ENCODE assay signal across 8 mouse cellular contexts in genomic region chr14:99298385-99299021, GRCm38 (mm10). TPM values are rescaled to one million over a fixed set of nuclear protein-coding genes. Genes with fewer than 3 reads are reported as not detected.
A peak's percentile ranks its signal among the peaks of the same experiment; 100 is the strongest.
DNase-seq lines count a peak whose midpoint lies in the region; ATAC-seq and TF ChIP-seq lines count a peak whose summit lies in the region.

Gene Klf5 (plus strand): TSS chr14:99298691.

- H3K4me3 ChIP-seq in left cerebral cortex, adult 2 months = peak within 1 kb of the TSS; percentile 90

- DNase-seq in adrenal gland, adult (ENCODE audit: inconsistent age in 2 of 2, low spot score in 1 of 2) = peak; percentile 93 to 97
- DNase-seq in embryo, embryonic 10 days (ENCODE audit: low spot score) = peak; percentile 94
- peak; percentile 94 for DNase-seq in gastrocnemius, postnatal 10 days
- peak; percentile 39 for DNase-seq in hindlimb bud, embryonic 11.5 days (ENCODE audit: extremely low spot score, low read depth, low spot score)
- peak; percentile 91 for DNase-seq in left cerebral cortex, adult 2 months (ENCODE audit: extremely low spot score in 1 of 2, low spot score in 2 of 2)
- peak; percentile 95 for DNase-seq in right cerebral cortex, adult 18-20 months
- peak; percentile 99 for DNase-seq in urinary bladder, adult 2 months (ENCODE audit: low spot score)

- no peak for TF ChIP-seq CTCF in left cerebral cortex, adult 2 months (IDR thresholded peaks at IDR 0.05)

- H3K27ac ChIP-seq in left cerebral cortex, adult 2 months = peak within 1 kb of the TSS; percentile 87

- ATAC-seq in megakaryocyte, adult 5-6 weeks (ENCODE audit: poor library complexity, severe bottlenecking) = peak; percentile 95

- intact Hi-C loops in left cerebral cortex, adult 2 months (cut with DNase I) = loop anchor here (2.0 to 5.0 kb wide), 4 partner anchors 79 to 596 kb away; no protein-coding TSS in a partner anchor

RNA-seq across cellular contexts. Expression of gene Klf5, which starts in this region (rescaled TPM):
- total RNA-seq in gastrocnemius, postnatal 10 days (2021) = 10 to 100 TPM; 15.1 to 20.2 TPM
- total RNA-seq in left cerebral cortex, adult 2 months (2021) = 10 to 100 TPM; 16.4 to 16.5 TPM
- total RNA-seq in megakaryocyte, adult 5-6 weeks (2015) = 10.6 and 10.7 TPM in 2 replicates
- 3.5 and 5.6 TPM in 2 replicates for total RNA-seq in megakaryocyte, adult 5-6 weeks (2017)
- 44.9 and 59.0 TPM in 2 replicates for polyA plus RNA-seq in urinary bladder, adult 2 months (2012; rRNA removed)

Comparison
In these comparisons a context has a peak if more than half of its experiments do, and no peak if none do; other contexts are left out.
1. Peak in every context shown above with its lines: DNase-seq, ATAC-seq, H3K4me3 ChIP-seq and H3K27ac ChIP-seq.
2. DNase-seq: peak in every context shown above with its lines; median percentile 99 in urinary bladder, adult 2 months; 95 in adrenal gland, adult; 95 in right cerebral cortex, adult 18-20 months; 94 in embryo, embryonic 10 days; 94 in gastrocnemius, postnatal 10 days; 91 in left cerebral cortex, adult 2 months; 39 in hindlimb bud, embryonic 11.5 days.